ENCODE assay signal across 18 mouse cellular contexts in the genomic region with DNA sequence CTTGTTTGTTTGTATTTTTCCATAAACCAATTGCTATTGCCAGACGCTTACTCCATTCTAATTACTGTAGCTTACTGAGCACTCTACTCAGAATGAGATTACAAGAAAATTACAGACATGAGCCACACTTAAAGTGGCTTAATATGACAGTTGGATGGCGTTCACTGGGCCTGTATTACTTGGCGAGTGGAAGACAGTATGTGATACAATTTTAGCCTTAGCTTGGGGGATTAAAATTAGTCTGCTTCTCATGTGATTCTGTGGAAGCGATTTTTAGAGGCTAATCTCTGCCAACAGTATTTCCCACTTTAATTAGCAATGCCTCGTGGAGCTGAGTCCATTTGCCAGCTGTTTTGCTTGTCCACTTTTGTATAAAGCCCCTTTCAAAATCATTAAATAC.
DNase-seq lines count a peak whose midpoint lies in the region; ATAC-seq lines count a peak whose summit lies in the region.
"Had no signal": no experiment of that assay in that cellular context is flagged by ENCODE, and none has a peak within 500 bp of the region (broad histone marks: within the 10 kb centered on the region; RNA-seq: fewer than 3 reads in every experiment).

No protein-coding gene starts in this region.

- H3K4me1 ChIP-seq in forebrain, embryonic 14.5 days (ENCODE audit: control insufficient read depth, insufficient read depth, low read length), result no peaks in the 10 kb centered on the region
- H3K4me1 ChIP-seq in forebrain, embryonic 12.5 days, result no peaks in the 10 kb centered on the region
- no peaks in the 10 kb centered on the region for H3K4me1 ChIP-seq in midbrain, embryonic 11.5 days (ENCODE audit: control insufficient read depth, insufficient read depth, low read length)
- no peaks in the 10 kb centered on the region for H3K4me1 ChIP-seq in midbrain, embryonic 13.5 days (replicated peaks)
- H3K4me1 ChIP-seq: embryonic facial prominence, embryonic 12.5 days; hindbrain, embryonic 10.5 days; hindbrain, embryonic 15.5 days had no signal

- H3K9ac ChIP-seq in forebrain, embryonic 14.5 days (ENCODE audit: low read length), result no peak overlapping the region
- H3K9ac ChIP-seq in forebrain, embryonic 12.5 days, result no peak overlapping the region
- H3K9ac ChIP-seq in midbrain, embryonic 11.5 days (ENCODE audit: low read length), result no peak overlapping the region
- no peak overlapping the region for H3K9ac ChIP-seq in midbrain, embryonic 13.5 days (replicated peaks)
- H3K9ac ChIP-seq: embryonic facial prominence, embryonic 12.5 days; hindbrain, embryonic 15.5 days had no signal

- DNase-seq in forebrain, embryonic 14.5 days (ENCODE audit: low spot score), result peak; percentile 46
- peak; percentile 14 for DNase-seq in midbrain, embryonic 11.5 days (ENCODE audit: low spot score, missing footprints)
- DNase-seq in retina, adult 2 months (ENCODE audit: low read depth, low spot score), result peak; percentile 22
- DNase-seq in gastrocnemius, adult 18-20 months (ENCODE audit: low spot score), result no peak
- no peak for DNase-seq in layer of hippocampus, postnatal 14 days (ENCODE audit: low spot score in 2 of 2)
- DNase-seq: adrenal gland, postnatal 14 days; cerebellum, adult 2 months; gastrocnemius, postnatal 14 days; heart, adult 2 months had no signal

- H3K9me3 ChIP-seq in forebrain, embryonic 14.5 days (replicated peaks; ENCODE audit: control insufficient read depth, low read length), result no peaks in the 10 kb centered on the region
- no peaks in the 10 kb centered on the region for H3K9me3 ChIP-seq in forebrain, embryonic 12.5 days
- no peaks in the 10 kb centered on the region for H3K9me3 ChIP-seq in midbrain, embryonic 11.5 days (ENCODE audit: control insufficient read depth, low read length)
- H3K9me3 ChIP-seq in midbrain, embryonic 13.5 days, result no peaks in the 10 kb centered on the region
- H3K9me3 ChIP-seq: embryonic facial prominence, embryonic 12.5 days; hindbrain, embryonic 10.5 days; hindbrain, embryonic 15.5 days had no signal

- 38% methylated on average over 5 of the region's 5 CpGs for WGBS in forebrain, embryonic 14.5 days
- 62% methylated on average over 5 of the region's 5 CpGs for WGBS in forebrain, embryonic 12.5 days
- WGBS in midbrain, embryonic 11.5 days, result 83% methylated on average over 5 of the region's 5 CpGs
- WGBS in midbrain, embryonic 13.5 days, result 66% methylated on average over 5 of the region's 5 CpGs

- no peak for ATAC-seq in forebrain, embryonic 14.5 days
- ATAC-seq in forebrain, embryonic 12.5 days (ENCODE audit: low FRiP score), result no peak
- no peak for ATAC-seq in midbrain, embryonic 11.5 days (ENCODE audit: low FRiP score)
- no peak for ATAC-seq in midbrain, embryonic 13.5 days
- ATAC-seq: activated CD4-positive, CD25-positive, alpha-beta regulatory T cell, adult 4 months; inflammation-experienced regulatory T-cells, adult 6 months; Patski had no signal

- H3K4me3 ChIP-seq in forebrain, embryonic 14.5 days (ENCODE audit: low read depth, low read length), result no peak overlapping the region
- no peak overlapping the region for H3K4me3 ChIP-seq in forebrain, embryonic 12.5 days (replicated peaks)
- no peak overlapping the region for H3K4me3 ChIP-seq in midbrain, embryonic 11.5 days (ENCODE audit: low read depth, low read length)
- H3K4me3 ChIP-seq in midbrain, embryonic 13.5 days (replicated peaks), result no peak overlapping the region
- H3K4me3 ChIP-seq: embryonic facial prominence, embryonic 12.5 days; heart, adult 2 months; hindbrain, embryonic 10.5 days; hindbrain, embryonic 15.5 days had no signal

- H3K4me2 ChIP-seq in forebrain, embryonic 14.5 days (ENCODE audit: low read length), result no peak overlapping the region
- H3K4me2 ChIP-seq in forebrain, embryonic 12.5 days, result no peak overlapping the region
- H3K4me2 ChIP-seq in midbrain, embryonic 11.5 days, result no peak overlapping the region
- no peak overlapping the region for H3K4me2 ChIP-seq in midbrain, embryonic 13.5 days (replicated peaks)
- H3K4me2 ChIP-seq: embryonic facial prominence, embryonic 12.5 days; heart, embryonic 11.5 days; hindbrain, embryonic 15.5 days had no signal

- H3K27ac ChIP-seq in forebrain, embryonic 14.5 days (ENCODE audit: low read depth, low read length), result no peak overlapping the region
- H3K27ac ChIP-seq in forebrain, embryonic 12.5 days, result no peak overlapping the region
- no peak overlapping the region for H3K27ac ChIP-seq in midbrain, embryonic 11.5 days (ENCODE audit: low read depth, low read length)
- no peak overlapping the region for H3K27ac ChIP-seq in midbrain, embryonic 13.5 days
- H3K27ac ChIP-seq: embryonic facial prominence, embryonic 12.5 days; heart, adult 2 months; hindbrain, embryonic 10.5 days; hindbrain, embryonic 15.5 days had no signal

- H3K27me3 ChIP-seq in forebrain, embryonic 14.5 days (replicated peaks; ENCODE audit: control insufficient read depth, insufficient read depth, low read length), result no peaks in the 10 kb centered on the region
- no peaks in the 10 kb centered on the region for H3K27me3 ChIP-seq in forebrain, embryonic 12.5 days
- no peaks in the 10 kb centered on the region for H3K27me3 ChIP-seq in midbrain, embryonic 11.5 days (ENCODE audit: control insufficient read depth, insufficient read depth, low read length)
- no peaks in the 10 kb centered on the region for H3K27me3 ChIP-seq in midbrain, embryonic 13.5 days
- H3K27me3 ChIP-seq: embryonic facial prominence, embryonic 12.5 days; hindbrain, embryonic 15.5 days; Patski had no signal

- H3K36me3 ChIP-seq in forebrain, embryonic 14.5 days (ENCODE audit: control insufficient read depth, insufficient read depth, low read length), result no peaks in the 10 kb centered on the region
- no peaks in the 10 kb centered on the region for H3K36me3 ChIP-seq in forebrain, embryonic 12.5 days (replicated peaks)
- H3K36me3 ChIP-seq in midbrain, embryonic 11.5 days (ENCODE audit: control insufficient read depth, insufficient read depth, low read length), result no peaks in the 10 kb centered on the region
- no peaks in the 10 kb centered on the region for H3K36me3 ChIP-seq in midbrain, embryonic 13.5 days
- H3K36me3 ChIP-seq: embryonic facial prominence, embryonic 12.5 days; hindbrain, embryonic 10.5 days; hindbrain, embryonic 15.5 days had no signal

Comparison
In these comparisons a context has a peak if more than half of its experiments do, and no peak if none do; other contexts are left out.
1. DNase-seq: peak in forebrain, embryonic 14.5 days (single experiment), midbrain, embryonic 11.5 days (single experiment) and retina, adult 2 months (single experiment); none in gastrocnemius, adult 18-20 months (single experiment) and layer of hippocampus, postnatal 14 days (0 of 2).